In genomic region chr2:180662008-180662407, GRCm38 (mm10) we compare ENCODE assay signal across 39 mouse cellular contexts. TPM values are rescaled to one million over a fixed set of nuclear protein-coding genes. Genes with fewer than 3 reads are reported as not detected.
"Had no signal": no experiment of that assay in that cellular context is flagged by ENCODE, and none has a peak within 500 bp of the region (broad histone marks: within the 10 kb centered on the region; RNA-seq: fewer than 3 reads in every experiment).

No protein-coding gene starts in this region.

- H3K4me3 ChIP-seq: heart, embryonic 12.5 days; heart, embryonic 13.5 days; heart, embryonic 15.5 days; hindbrain, embryonic 10.5 days; hindbrain, embryonic 12.5 days; hindbrain, embryonic 13.5 days; hindbrain, embryonic 15.5 days; intestine, embryonic 15.5 days; kidney, embryonic 15.5 days; layer of hippocampus, adult 2 months; left cerebral cortex, adult 2 months had no signal

- H3K27me3 ChIP-seq: heart, embryonic 12.5 days; heart, embryonic 13.5 days; heart, embryonic 15.5 days; hindbrain, embryonic 12.5 days; hindbrain, embryonic 13.5 days; hindbrain, embryonic 15.5 days; intestine, embryonic 15.5 days; kidney, embryonic 15.5 days had no signal

- H3K9ac ChIP-seq: heart, embryonic 12.5 days; heart, embryonic 13.5 days; heart, embryonic 15.5 days; hindbrain, embryonic 12.5 days; hindbrain, embryonic 13.5 days; hindbrain, embryonic 14.5 days; hindbrain, embryonic 15.5 days; intestine, embryonic 15.5 days; kidney, embryonic 15.5 days had no signal

- H3K9me3 ChIP-seq: heart, embryonic 12.5 days; heart, embryonic 13.5 days; heart, embryonic 15.5 days; hindbrain, embryonic 10.5 days; hindbrain, embryonic 12.5 days; hindbrain, embryonic 13.5 days; hindbrain, embryonic 15.5 days; intestine, embryonic 15.5 days; kidney, embryonic 15.5 days had no signal

- H3K4me2 ChIP-seq: heart, embryonic 12.5 days; heart, embryonic 13.5 days; heart, embryonic 15.5 days; hindbrain, embryonic 12.5 days; hindbrain, embryonic 13.5 days; hindbrain, embryonic 14.5 days; hindbrain, embryonic 15.5 days; intestine, embryonic 15.5 days; kidney, embryonic 15.5 days had no signal

- ATAC-seq: hindbrain, embryonic 16.5 days; hindbrain, postnatal 0 days; inflammation-experienced regulatory T-cells, adult 6 months; intestine, embryonic 15.5 days; intestine, embryonic 16.5 days; intestine, postnatal 0 days had no signal

- DNase-seq: heart, postnatal 10 days; heart, postnatal 14 days; heart, postnatal 36 days; kidney, adult 11 months; kidney, adult 18-20 months; kidney, adult 2 months; kidney, adult 8-10 months; kidney, adult 9 months; kidney, postnatal 10 days; kidney, postnatal 14 days; kidney, postnatal 25 days; kidney, postnatal 36 days; kidney, postnatal 4 days; layer of hippocampus, adult 9-11 months; layer of hippocampus, postnatal 36 days had no signal

- H3K27ac ChIP-seq: heart, embryonic 13.5 days; heart, embryonic 15.5 days; hindbrain, embryonic 10.5 days; hindbrain, embryonic 12.5 days; hindbrain, embryonic 13.5 days; hindbrain, embryonic 14.5 days; hindbrain, embryonic 15.5 days; hindbrain, postnatal 0 days; intestine, embryonic 15.5 days; kidney, embryonic 15.5 days; kidney, postnatal 0 days; layer of hippocampus, adult 2 months; left cerebral cortex, adult 2 months had no signal

RNA-seq across cellular contexts. Expression of gene Tcfl5, which starts 19.5 kb away (rescaled TPM):
- total RNA-seq: heart, adult 8-10 months; hematopoietic stem cell, adult 5-6 weeks had no signal
- polyA plus RNA-seq: heart, embryonic 13.5 days; heart, embryonic 14.5 days; heart, embryonic 16.5 days; heart, postnatal 0 days; intestine, embryonic 15.5 days; large intestine, adult 2 months had no signal
